Mouse (Mus musculus) hindbrain, embryonic 12.5 days (tissue): ENCODE measurements at regions not wholly inside any gene's neighbourhood (a gene's known extent, or its start where the extent isn't known, plus 50 kb on each side); places are given as distances from the start of the nearest gene placed in this dataset.

ENCODE experiments used
- ATAC-seq: fragments of 200-750 bp; cut with Nextera tagmentation; 2 replicates; pipeline ENCODE4 v1.8.0; 2017; ENCODE audit warnings: moderate TSS enrichment; ENCODE audit not compliant: low FRiP score
- H3K27ac ChIP-seq: fragments of 300-500 bp; sonication (generic); 2 replicates; pipeline ENCODE4 v1.5.1; 2016; ENCODE audit warnings: mild to moderate bottlenecking
- H3K27me3 ChIP-seq: fragments of 300-500 bp; sonication (generic); 2 replicates; pipeline ENCODE4 v1.6.1; 2016; ENCODE audit warnings: mild to moderate bottlenecking
- H3K36me3 ChIP-seq: fragments of 300-500 bp; sonication (generic); 2 replicates; pipeline ENCODE4 v1.6.1; 2016; ENCODE audit warnings: mild to moderate bottlenecking
- H3K4me1 ChIP-seq: fragments of 300-500 bp; sonication (generic); 2 replicates; pipeline ENCODE4 v1.6.1; 2016
- H3K4me2 ChIP-seq: fragments of 300-500 bp; sonication (generic); replicated peaks from 2 replicates; pipeline ENCODE4 v1.6.1; 2016; ENCODE audit warnings: mild to moderate bottlenecking
- H3K4me3 ChIP-seq: fragments of 300-500 bp; sonication (generic); 2 replicates; pipeline ENCODE4 v1.5.1; 2016; ENCODE audit warnings: mild to moderate bottlenecking
- H3K9ac ChIP-seq: fragments of 300-500 bp; sonication (generic); 2 replicates; pipeline ENCODE4 v1.6.1; 2016; ENCODE audit warnings: mild to moderate bottlenecking, moderate library complexity
- H3K9me3 ChIP-seq: fragments of 300-500 bp; sonication (generic); replicated peaks from 2 replicates; pipeline ENCODE4 v1.6.1; 2016; ENCODE audit warnings: mild to moderate bottlenecking
- WGBS: fragments of 180-500 bp; shearing (Covaris S2); methylation state at CpG from one replicate; pipeline ENCODE4 v1.1.7; 2016; 5-methylcytosine and 5-hydroxymethylcytosine counted together

GRCm38 (mm10) chr8:34756916-34757315, 645.4 kb upstream of the Gm10131 start:
- H3K4me3 ChIP-seq, result no peak overlapping the region
- no peaks in the 10 kb centered on the region for H3K27me3 ChIP-seq
- no peaks in the 10 kb centered on the region for H3K9me3 ChIP-seq
- H3K4me1 ChIP-seq, result peaks cover 6% of the 10 kb centered on the region; the same call in 1 of the 2 replicates
- no peaks in the 10 kb centered on the region for H3K36me3 ChIP-seq
- H3K9ac ChIP-seq, result no peak overlapping the region
- 88% methylated on average over 2 of the region's 2 CpGs for WGBS
- no peak overlapping the region for H3K27ac ChIP-seq
- ATAC-seq, result no peak
- H3K4me2 ChIP-seq, result no peak overlapping the region

DNA sequence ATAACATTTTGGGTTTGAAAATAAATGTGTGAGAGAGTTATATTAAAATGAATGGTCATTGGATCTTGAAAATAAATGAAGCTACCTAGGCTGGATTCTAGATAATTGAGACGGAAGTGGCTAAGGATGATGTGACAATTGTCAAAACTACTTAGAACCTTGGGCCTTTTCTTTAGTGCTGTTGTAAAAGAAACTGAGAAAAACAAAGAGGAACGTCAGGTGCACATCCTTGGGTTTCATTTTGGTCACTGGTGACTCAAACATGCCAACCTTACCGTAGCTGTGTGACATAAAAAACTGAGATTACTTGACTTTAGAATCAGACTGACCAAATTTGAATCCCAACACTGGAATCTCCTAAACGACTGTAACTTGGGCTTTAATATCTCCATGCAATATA, 644.6 kb upstream of the Gm10131 start:
- Histone ChIP-seq H3K4me2 (no peak overlapping the region), H3K4me1 (peaks cover 2% of the 10 kb centered on the region; the same call in 1 of the 2 replicates), H3K36me3 (no peaks in the 10 kb centered on the region), H3K27me3 (no peaks in the 10 kb centered on the region), H3K4me3 (no peak overlapping the region), H3K27ac (no peak overlapping the region), H3K9ac (no peak overlapping the region), H3K9me3 (no peaks in the 10 kb centered on the region)
- 85% methylated on average over 4 of the region's 4 CpGs for WGBS
- ATAC-seq, result no peak

DNA sequence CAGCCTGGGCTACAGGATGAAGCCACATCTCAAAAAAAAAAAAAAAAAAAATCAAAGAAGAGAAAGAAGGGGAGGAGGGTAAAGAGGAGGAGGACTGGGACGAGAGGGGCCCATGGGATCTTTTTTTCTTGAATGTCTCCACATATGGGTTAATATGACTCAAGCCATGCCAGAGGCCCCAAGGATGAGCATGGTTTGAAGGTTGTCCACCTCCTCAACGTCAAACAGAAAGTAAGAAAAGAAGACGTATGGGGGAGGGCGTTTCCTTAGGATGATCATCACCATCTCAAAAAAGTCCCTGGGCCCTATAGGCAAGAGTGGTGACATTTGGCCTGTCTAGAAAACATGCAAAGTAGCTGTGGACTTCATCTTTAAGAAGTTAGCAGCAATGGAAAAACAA, 643.9 kb upstream of the Gm10131 start:
- Histone ChIP-seq H3K27ac (no peak overlapping the region), H3K36me3 (no peaks in the 10 kb centered on the region), H3K27me3 (no peaks in the 10 kb centered on the region), H3K9me3 (no peaks in the 10 kb centered on the region), H3K4me2 (no peak overlapping the region), H3K9ac (no peak overlapping the region), H3K4me3 (no peak overlapping the region), H3K4me1 (no peaks in the 10 kb centered on the region)
- no peak for ATAC-seq
- 92% methylated on average over 4 of the region's 4 CpGs for WGBS

DNA sequence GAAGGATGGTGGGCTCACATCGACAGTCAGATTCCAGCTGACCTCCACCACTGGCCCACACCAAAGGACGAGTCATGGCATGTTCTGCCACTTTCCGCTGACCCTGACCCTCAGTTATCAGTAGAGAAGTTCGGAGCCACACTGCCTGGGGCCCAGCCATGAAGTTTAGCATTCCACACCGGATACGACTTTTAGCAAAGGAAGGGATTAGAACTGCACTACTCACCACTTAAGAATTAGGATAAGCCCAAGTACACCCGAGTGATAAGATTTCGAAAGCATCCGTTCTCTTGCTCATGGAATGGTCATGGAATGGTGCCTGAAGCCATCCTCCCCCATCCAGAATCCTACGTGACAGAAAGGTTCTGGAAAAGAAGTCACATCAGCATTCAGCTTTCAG, 641.5 kb upstream of the Gm10131 start:
- Histone ChIP-seq H3K4me1 (no peaks in the 10 kb centered on the region), H3K4me3 (no peak overlapping the region), H3K9ac (no peak overlapping the region), H3K27ac (no peak overlapping the region), H3K4me2 (no peak overlapping the region), H3K36me3 (no peaks in the 10 kb centered on the region), H3K27me3 (no peaks in the 10 kb centered on the region), H3K9me3 (no peaks in the 10 kb centered on the region)
- 83% methylated on average over 10 of the region's 10 CpGs for WGBS
- no peak for ATAC-seq

DNA sequence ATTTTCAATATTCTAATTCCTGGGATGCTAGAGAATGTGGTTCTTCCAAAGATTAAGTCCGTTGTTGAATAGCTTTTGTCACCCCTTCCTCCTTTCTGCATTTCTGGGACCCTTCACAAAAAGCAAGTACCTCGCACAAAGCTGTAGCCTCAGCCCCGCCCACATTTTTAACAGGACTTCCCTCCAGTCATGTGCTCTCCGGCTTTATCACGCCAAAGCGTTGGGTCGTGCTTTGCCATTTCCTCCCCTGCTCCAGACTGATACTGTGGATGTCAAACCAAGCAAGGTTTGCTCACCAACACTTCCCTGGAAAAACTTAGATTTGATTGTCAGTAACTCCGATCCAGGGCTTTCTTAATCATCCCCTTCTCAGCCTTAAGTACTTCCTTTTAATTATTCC, 637.0 kb upstream of the Gm10131 start:
- Histone ChIP-seq H3K36me3 (no peaks in the 10 kb centered on the region), H3K4me1 (no peaks in the 10 kb centered on the region)
- WGBS, result 76% methylated on average over 8 of the region's 8 CpGs

GRCm38 (mm10) chr8:34745706-34746105, 634.2 kb upstream of the Gm10131 start:
- Histone ChIP-seq H3K9ac (no peak overlapping the region), H3K36me3 (no peaks in the 10 kb centered on the region), H3K27ac (no peak overlapping the region), H3K27me3 (no peaks in the 10 kb centered on the region), H3K4me2 (no peak overlapping the region), H3K4me1 (peaks cover 5% of the 10 kb centered on the region; the same call in 1 of the 2 replicates), H3K4me3 (no peak overlapping the region), H3K9me3 (no peaks in the 10 kb centered on the region)
- ATAC-seq, result no peak
- WGBS, result 95% methylated on average over 7 of the region's 7 CpGs

More for the DNA sequence above, 637.0 kb upstream of the Gm10131 start:
- Histone ChIP-seq H3K27me3 (no peaks in the 10 kb centered on the region), H3K4me2 (no peak overlapping the region), H3K9me3 (no peaks in the 10 kb centered on the region), H3K4me3 (no peak overlapping the region), H3K9ac (no peak overlapping the region), H3K27ac (no peak overlapping the region)
- no peak for ATAC-seq

DNA sequence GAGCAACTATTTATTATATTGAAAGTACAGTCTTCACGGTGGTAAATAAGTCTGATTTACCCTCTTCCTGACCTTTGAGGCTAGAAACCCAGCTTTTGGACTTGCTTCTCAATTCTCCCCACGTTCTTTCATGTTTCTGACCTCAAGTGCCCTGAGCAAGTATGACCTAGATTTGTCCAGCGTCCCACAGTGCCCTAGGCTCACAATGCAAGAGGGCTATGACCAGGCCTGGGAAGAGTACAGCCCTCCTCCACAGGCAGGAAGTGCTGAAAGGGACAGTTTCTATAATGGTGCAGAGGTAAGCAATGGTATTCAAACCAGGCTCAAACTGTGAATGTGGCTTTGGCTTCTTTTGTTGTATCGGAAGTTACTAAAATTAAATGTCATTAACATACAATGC, 633.1 kb upstream of the Gm10131 start:
- no peak for ATAC-seq
- Histone ChIP-seq H3K4me1 (peaks cover 5% of the 10 kb centered on the region; the same call in 1 of the 2 replicates), H3K4me3 (no peak overlapping the region), H3K9ac (no peak overlapping the region), H3K9me3 (no peaks in the 10 kb centered on the region), H3K36me3 (no peaks in the 10 kb centered on the region), H3K27ac (no peak overlapping the region), H3K4me2 (no peak overlapping the region), H3K27me3 (no peaks in the 10 kb centered on the region)
- 72% methylated on average over 4 of the region's 4 CpGs for WGBS

DNA sequence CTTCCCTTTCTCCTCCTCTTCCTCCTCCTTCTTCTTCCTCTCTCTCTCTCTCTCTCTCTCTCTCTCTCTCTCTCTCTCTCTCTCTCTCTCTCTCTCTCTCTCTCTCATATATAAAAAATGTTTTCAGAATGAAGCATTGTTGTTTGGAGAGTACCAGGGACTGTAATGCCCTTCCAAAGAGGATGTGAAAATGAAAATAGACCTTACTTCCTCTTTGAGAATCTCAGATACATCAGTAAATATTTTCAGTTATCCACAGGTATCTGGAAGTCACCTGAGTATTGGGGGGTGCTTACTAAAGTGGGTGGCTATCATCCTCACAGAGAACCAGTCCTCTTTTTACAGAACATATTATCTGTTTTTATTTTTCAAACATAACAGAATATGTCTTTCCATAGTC, 632.6 kb upstream of the Gm10131 start:
- Histone ChIP-seq H3K4me3 (no peak overlapping the region), H3K9me3 (no peaks in the 10 kb centered on the region), H3K4me1 (peaks cover 5% of the 10 kb centered on the region; the same call in 1 of the 2 replicates), H3K36me3 (no peaks in the 10 kb centered on the region), H3K4me2 (no peak overlapping the region), H3K27me3 (no peaks in the 10 kb centered on the region), H3K9ac (no peak overlapping the region), H3K27ac (no peak overlapping the region)
- no peak for ATAC-seq

DNA sequence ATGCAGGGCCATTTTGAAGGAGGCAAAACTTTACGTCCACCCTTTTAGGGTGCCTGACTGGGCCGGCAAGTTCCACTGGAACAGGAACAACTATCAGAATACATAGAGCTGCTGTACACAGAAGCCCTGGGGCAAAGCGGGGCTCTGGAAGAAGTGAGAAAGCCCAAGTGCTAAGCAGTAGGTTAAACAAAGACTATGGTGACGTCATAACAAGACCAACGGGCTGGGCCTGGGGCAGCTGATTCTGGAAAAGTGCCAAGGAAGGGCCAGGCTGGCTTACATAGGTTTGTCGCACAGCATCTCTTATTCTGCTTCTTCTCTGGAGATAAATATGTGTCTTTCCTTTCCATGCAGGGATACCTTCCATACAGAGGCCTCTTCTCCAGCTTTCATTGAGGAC, 631.6 kb upstream of the Gm10131 start:
- Histone ChIP-seq H3K4me1 (peaks cover 5% of the 10 kb centered on the region; the same call in 1 of the 2 replicates), H3K27ac (no peak overlapping the region), H3K9ac (no peak overlapping the region), H3K36me3 (no peaks in the 10 kb centered on the region), H3K9me3 (no peaks in the 10 kb centered on the region), H3K4me2 (no peak overlapping the region), H3K4me3 (no peak overlapping the region), H3K27me3 (no peaks in the 10 kb centered on the region)
- no peak for ATAC-seq
- 70% methylated on average over 6 of the region's 6 CpGs for WGBS

DNA sequence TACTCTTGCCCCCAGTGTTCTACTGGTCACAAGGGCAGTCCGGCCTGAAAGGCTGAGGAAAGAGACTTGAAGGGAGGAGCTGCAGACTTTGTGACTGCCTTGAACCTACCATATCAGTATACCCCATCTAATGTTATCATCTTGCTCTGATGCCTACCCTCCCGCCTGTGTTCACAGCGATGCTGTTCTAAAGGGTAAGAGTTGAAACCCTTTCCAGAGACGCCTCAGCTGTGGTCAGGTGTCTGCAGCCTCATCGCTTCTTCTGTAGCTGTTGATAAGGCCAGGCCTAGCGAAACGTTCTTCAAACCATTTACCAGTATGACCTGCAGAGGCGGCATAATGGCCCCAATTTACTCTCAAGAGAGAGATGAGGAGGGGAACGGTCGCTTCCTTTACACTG, 629.3 kb upstream of the Gm10131 start:
- H3K4me2 ChIP-seq, result no peak overlapping the region
- H3K36me3 ChIP-seq, result no peaks in the 10 kb centered on the region
- no peaks in the 10 kb centered on the region for H3K27me3 ChIP-seq
- no peak overlapping the region for H3K9ac ChIP-seq
- H3K4me1 ChIP-seq, result peaks cover 5% of the 10 kb centered on the region; the same call in 1 of the 2 replicates
- no peak overlapping the region for H3K27ac ChIP-seq
- no peaks in the 10 kb centered on the region for H3K9me3 ChIP-seq
- no peak overlapping the region for H3K4me3 ChIP-seq
- ATAC-seq, result no peak
- WGBS, result 86% methylated on average over 10 of the region's 10 CpGs

DNA sequence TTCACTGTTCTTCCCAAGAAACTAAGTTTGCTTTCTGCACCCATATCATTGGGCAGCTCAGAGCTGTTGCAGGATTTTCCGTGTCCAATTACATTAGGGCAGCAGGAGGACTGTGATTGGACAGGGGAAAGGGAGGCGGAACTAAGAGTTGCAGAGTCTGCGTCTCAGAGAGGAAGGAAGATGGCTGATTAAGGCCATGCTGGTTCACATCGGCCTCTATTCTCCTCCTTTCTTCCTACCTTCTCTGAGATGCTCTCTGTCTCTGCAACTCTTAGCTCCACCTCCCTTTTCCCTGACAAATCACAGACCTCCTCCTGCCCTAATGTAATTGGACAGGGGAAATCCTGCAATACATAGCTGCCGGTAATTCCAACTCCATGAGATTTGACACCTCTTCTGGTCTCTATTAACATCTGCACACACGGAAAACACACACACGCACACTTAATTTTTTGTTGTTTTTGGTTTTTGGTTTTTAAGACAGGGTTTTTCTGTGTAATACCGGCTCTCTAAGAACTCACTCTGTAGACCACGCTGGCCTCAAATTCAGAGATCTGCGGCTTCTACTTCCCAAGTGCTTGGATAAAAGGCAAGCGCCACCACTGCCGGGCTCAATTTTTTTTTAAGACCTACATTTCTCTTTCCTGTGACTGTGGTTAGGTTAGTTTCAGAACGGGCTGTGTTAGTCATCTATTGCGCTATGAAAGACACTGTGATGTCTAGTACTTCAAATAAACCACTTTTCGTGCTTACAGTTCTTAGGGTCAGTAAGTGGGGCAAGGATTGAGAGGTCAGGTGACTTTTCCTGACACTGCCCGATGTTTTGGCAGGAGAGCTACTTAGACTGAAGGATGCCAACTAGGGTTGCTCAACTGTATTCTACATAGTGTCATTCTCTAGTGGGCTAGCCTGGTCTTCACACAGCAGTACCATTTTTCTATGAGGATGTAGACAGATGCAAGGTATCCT, 628.6 kb upstream of the Gm10131 start:
- Histone ChIP-seq H3K9ac (no peak overlapping the region), H3K4me3 (no peak overlapping the region), H3K9me3 (no peaks in the 10 kb centered on the region), H3K4me2 (no peak overlapping the region), H3K27me3 (no peaks in the 10 kb centered on the region), H3K27ac (no peak overlapping the region), H3K36me3 (no peaks in the 10 kb centered on the region), H3K4me1 (peaks cover 5% of the 10 kb centered on the region; the same call in 1 of the 2 replicates)
- 91% methylated on average over 16 of the region's 16 CpGs for WGBS
- ATAC-seq, result no peak

- Histone ChIP-seq H3K27me3 (no peaks in the 10 kb centered on the region), H3K27ac (no peak overlapping the region), H3K9me3 (no peaks in the 10 kb centered on the region), H3K9ac (no peak overlapping the region), H3K4me1 (peaks cover 13% of the 10 kb centered on the region; the same call in 1 of the 2 replicates), H3K4me3 (no peak overlapping the region), H3K36me3 (no peaks in the 10 kb centered on the region), H3K4me2 (no peak overlapping the region)
- WGBS, result 91% methylated on average over 4 of the region's 4 CpGs
- ATAC-seq, result no peak
These were observed 624.7 kb upstream of the Gm10131 start for GRCm38 (mm10) chr8:34736214-34736613.

- no peak overlapping the region for H3K4me2 ChIP-seq
- H3K27me3 ChIP-seq, result no peaks in the 10 kb centered on the region
- ATAC-seq, result no peak
- peaks cover 13% of the 10 kb centered on the region; the same call in 1 of the 2 replicates for H3K4me1 ChIP-seq
- 86% methylated on average over 4 of the region's 4 CpGs for WGBS
- no peak overlapping the region for H3K9ac ChIP-seq
- H3K4me3 ChIP-seq, result no peak overlapping the region
- no peaks in the 10 kb centered on the region for H3K9me3 ChIP-seq
- H3K36me3 ChIP-seq, result no peaks in the 10 kb centered on the region
- no peak overlapping the region for H3K27ac ChIP-seq
These were observed 623.5 kb upstream of the Gm10131 start for GRCm38 (mm10) chr8:34735006-34735405.
